Mouse (Mus musculus): ENCODE results near the gene Trex1.
A peak's percentile ranks its signal among the peaks of the same experiment; 100 is the strongest.

The Trex1 gene

DNA sequence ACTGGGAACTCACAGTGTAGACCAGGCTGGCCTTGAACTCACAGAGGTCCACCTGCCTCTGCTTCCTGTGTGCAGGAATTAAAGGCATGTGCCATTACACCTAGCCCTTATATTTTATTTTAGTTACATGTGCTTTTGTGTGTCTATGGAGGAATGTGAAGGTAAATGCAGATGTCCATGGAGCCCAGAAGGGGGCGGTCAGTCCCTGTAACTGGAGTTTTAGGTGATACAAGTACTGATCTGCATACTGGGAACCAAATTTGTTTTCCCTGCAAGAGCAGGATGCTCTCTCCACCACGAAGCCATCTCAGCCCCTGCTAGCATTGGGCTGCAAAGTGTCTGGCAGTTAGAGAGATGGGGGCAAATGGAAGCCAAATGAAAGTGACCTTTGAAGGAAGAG lies 25.4 kb upstream of the Trex1 start:
- no peak for DNase-seq

GRCm38 (mm10) chr9:109082124-109082800 lies 22.7 kb upstream of the Trex1 start, which contains the start of the genes Ccdc51 and Tma7:
Ccdc51 (plus strand) TSS chr9:109082493.
Tma7 (minus strand) TSS chr9:109082587.
- DNase-seq, result peak; percentile 87 to 95

DNA sequence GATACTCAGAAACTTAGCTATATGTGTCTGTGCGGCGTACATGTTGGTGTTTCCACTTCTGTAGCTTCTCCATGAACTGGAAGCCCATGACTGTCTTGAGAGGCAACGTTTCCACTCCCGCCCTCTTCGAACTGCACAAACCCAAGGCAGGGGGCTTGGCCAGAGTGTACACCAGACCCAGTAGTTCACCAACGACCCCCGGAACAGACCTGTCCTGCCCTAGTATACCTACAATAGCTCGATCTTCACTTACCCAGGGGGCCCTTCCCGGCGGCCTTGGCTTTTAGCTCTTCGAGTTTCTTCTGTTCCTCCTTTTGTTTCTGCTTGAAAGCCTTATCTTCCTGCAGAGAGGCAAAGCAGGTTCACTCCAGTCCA lies 22.2 kb upstream of the Trex1 start:
- no peak for DNase-seq

- no peak for DNase-seq
Measured at GRCm38 (mm10) chr9:109080516-109080915, 21.0 kb upstream of the Trex1 start.

- peak; percentile 93 to 96 for DNase-seq
Measured at GRCm38 (mm10) chr9:109073661-109074573, 14.4 kb upstream of the Trex1 start, which contains the start of gene Atrip. Atrip (minus strand) TSS chr9:109074124.

GRCm38 (mm10) chr9:109068095-109068735 lies 8.7 kb upstream of the Trex1 start:
- DNase-seq, result peak in 1 of 2 experiments; percentile 53

DNA sequence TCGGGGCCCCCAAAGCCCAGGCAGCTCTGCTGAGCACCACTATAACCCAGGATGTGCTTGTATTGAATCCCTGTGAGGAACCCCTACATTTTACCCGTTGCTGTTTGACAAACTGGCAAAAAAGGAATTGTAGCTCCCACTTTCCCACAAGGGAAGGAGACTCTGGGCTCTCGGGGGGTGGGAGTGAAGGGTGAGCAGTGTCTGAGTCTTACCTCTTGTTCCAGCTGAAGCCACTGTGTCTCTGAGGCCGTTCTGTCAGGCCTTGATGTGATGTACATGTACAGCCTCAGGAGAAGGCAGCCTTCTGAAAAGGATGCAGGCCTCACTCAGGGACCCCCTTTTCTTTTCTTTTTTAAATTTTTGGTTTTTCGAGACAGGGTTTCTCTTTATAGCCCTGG lies 1.4 kb upstream of the Trex1 start:
- no peak for DNase-seq

- DNase-seq, result peak; percentile 22 to 42
Measured at GRCm38 (mm10) chr9:109060184-109060897, 807 bp upstream of the Trex1 start.

GRCm38 (mm10) chr9:109058006-109058765 lies 1.3 kb downstream of the Trex1 start:
- no peak for DNase-seq

GRCm38 (mm10) chr9:109057543-109057942 lies 2.0 kb downstream of the Trex1 start:
- no peak for DNase-seq

DNA sequence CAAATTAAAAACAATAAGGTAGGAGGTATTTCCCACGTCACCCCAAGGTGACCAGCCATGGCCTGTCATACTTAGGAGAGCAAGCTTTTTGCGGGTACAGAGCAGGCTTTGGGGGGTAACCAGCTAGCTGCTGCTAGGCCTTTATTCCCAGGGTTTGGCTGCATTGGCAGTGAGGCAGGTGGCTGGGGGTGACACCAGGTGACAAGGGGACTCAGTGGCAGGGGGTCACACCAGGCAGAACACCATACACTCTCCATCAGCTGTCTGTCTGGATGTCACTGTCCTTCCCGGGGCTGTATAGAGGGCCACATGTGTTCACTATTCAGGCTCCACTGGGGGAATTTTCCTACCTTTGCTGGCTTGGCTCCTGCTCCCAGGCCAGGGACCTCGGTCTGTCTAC lies 2.6 kb downstream of the Trex1 start:
- no peak for DNase-seq

GRCm38 (mm10) chr9:109056081-109056690 lies 3.3 kb downstream of the Trex1 start:
- no peak for DNase-seq

DNA sequence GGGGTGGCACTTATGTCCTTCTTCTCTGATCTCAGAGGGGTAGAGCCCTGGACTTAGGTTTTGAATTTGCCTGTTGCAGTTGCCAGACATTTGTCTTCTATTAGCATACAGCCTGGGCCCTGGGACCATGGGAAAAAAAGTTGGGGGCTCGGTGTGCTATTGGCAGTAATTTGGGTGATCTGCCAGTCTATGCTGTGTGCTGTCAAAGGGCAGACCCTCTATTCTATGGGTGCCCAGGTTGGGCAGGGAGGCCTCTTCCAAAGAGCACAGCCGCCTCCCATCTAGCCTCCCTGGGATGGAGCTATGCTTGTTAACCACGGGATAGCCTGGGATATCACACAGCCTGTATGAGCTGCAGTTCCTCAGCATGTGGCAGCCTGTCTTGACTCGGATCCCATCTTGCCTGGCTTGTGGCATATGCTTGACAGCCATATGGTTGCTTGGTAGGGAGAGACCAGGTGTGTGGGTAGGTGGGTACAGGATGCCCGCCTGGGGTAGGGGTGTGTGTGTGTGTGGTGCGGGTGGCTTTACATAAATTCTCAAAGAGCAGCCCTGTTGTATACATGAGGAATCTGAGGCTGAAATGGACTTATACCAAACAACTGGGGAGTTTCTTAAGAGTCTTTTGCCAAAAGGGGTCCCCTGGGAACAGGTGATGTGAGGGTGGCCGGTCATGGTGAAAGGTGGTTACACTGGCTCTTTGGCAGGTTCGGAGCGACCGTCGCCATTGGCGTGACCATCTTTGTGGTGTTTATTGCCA lies 4.1 kb downstream of the Trex1 start:
- DNase-seq, result no peak

GRCm38 (mm10) chr9:109054712-109055111 lies 4.8 kb downstream of the Trex1 start:
- DNase-seq, result peak; percentile 72 to 85

DNA sequence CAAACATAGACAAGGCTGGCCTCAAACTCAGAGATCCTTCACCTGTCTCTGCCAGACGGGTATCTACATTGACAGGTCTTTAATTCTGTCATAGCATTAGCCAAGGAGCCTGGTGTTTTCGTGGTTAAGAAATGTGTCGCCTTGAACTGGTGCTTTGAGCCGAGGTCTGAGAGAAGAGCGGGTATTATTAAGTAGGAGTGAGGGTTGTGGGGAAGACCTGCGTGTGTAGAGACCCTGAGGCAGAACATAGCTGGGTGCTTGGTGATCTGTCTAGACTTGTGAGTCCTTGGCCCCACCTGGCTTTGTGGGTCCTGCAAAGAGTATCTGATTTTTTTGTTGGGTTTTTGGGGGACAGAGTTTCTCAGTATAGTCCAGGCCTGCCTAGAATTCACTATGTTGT lies 5.7 kb downstream of the Trex1 start:
- no peak for DNase-seq

- DNase-seq, result no peak
Measured at GRCm38 (mm10) chr9:109053366-109053765, 6.2 kb downstream of the Trex1 start.

DNA sequence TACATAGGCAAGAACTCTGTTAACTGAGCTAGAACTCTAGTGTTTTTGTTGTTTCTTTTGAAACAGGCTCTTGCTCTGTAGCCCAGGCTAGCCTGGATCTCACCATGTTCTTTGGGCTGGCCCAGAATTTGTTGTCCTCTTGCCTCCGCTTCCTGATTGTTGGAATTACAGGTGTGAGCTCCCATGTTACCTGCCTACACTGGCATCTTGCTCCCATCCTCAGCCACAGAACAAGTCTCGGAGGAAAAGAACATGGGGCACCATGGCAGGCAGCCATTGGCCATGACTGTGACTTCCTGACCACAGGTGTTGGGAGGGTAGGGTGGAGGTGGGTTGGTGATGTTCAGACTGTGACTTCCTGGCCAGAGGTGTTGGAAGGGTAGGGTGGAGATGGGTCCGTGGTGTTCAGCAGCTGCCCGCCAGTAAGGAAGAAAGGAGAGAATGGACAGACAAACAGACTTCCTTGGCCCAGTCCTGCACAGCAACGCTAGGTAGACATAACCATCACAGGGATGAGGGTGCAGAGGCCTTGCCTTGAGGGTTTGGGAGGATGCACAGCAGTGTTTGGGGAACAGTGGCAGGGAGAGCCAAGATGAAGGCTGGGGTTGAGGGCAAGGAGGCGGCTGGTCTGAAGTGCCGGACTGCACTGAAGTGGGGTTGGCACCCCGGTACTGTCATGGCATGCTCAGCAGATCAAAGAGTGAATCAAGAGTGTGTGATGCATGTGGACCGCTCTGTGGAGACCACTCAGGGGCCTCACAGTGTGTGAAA lies 6.9 kb downstream of the Trex1 start:
- no peak for DNase-seq

DNA sequence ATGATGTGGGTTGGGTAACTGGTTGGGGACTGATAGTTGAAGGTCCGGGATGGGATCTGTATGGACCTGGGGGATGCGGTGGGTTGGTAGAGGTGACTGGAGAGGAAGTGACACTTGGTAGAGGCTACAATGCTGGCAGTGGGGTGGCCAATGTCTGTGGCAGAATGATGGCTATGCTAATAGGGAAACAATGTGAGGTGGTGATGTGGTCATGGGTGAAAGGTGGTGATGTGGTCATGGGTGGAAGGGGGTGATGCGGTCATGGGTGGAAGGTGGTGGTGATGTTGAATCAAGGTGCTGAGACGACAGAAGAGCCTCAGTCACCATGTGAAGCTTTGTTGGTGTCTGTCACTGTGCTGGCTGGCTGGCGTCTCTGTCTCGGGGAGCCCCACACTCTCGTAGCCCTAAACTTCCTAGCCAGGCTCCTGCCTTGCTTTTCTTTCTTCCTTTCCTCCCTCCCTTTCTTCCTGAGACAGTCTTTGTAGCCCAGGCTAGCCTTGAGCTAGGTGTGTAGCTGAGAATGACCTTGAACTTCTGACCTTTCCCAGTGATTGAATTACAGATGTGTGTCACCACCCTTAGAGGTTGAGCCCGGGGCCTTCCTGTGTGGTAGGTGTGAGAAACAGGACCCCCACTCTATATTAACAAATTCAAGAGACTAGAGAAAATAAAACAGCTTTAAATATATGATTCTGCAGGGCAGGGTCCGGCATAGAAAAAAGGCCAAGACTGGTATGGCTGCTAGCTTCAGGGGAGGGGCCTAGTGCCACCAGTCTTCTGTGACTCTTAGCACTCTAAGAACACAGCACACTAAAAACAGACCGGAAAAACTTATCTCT lies 7.7 kb downstream of the Trex1 start:
- no peak for DNase-seq

DNA sequence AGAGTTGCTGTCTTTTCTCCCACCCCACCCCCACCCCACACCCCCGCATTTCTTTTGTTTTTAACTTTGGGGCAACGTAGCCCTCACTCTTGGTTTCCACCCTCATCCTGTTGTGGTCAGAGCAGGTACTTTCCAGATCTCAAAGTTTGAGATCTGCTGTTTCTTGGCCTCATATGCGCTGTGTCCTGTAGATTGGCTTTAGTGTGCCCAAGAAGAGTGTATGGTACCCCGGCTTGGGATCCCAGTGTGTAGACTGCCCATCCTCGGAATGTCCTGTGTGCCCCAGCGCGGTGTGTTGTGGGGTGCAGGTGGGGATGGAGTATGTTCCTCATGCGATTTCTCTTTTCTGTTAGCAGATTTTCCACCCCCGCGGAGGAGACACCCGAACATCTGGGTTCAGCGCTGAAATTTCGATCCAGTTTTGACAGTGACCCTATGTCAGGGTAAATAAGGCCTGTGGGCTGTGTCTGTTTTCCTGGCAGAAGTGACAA lies 8.5 kb downstream of the Trex1 start:
- peak in 1 of 2 experiments; percentile 11 for DNase-seq
